Mouse (Mus musculus): Measurements from ENCODE around the gene Olfr571. TPM values are rescaled to one million over a fixed set of nuclear protein-coding genes. Genes with fewer than 3 reads are reported as not detected.

Gene Olfr571
- not detected for total RNA-seq (2021)
- long read RNA-seq, experiment 1, result 0 reads
- long read RNA-seq, experiment 2, result 0 reads

- TF ChIP-seq CTCF (conservative IDR thresholded peaks at IDR 0.05), result no peak
- no peak for DNase-seq (ENCODE audit: low spot score in 2 of 2)
- H3K27ac ChIP-seq, result no peak within 1 kb of the TSS
- no peak within 1 kb of the TSS for H3K4me3 ChIP-seq
Observed at GRCm38 (mm10) chr7:102917032-102917875, at the start of gene Olfr571. Gene Olfr571 (minus strand): TSS chr7:102917536.

GRCm38 (mm10) chr7:102962360-102962759 lies 45.0 kb upstream of the Olfr571 start, which contains the start of gene Olfr576:
Gene Olfr576 (plus strand): TSS chr7:102962660.
- TF ChIP-seq CTCF (conservative IDR thresholded peaks at IDR 0.05), result no peak
- Histone ChIP-seq H3K4me3 (no peak within 1 kb of the TSS), H3K27ac (no peak within 1 kb of the TSS)
- no peak for DNase-seq (ENCODE audit: low spot score in 2 of 2)

GRCm38 (mm10) chr7:102958593-102958992 lies 41.3 kb upstream of the Olfr571 start, which contains the start of gene Olfr575:
Gene Olfr575 (minus strand): TSS chr7:102958775.
- Histone ChIP-seq H3K27ac (no peak within 1 kb of the TSS), H3K4me3 (no peak within 1 kb of the TSS)
- no peak for TF ChIP-seq CTCF (conservative IDR thresholded peaks at IDR 0.05)
- DNase-seq (ENCODE audit: low spot score in 2 of 2), result no peak

- H3K27ac ChIP-seq, result no peak overlapping the region
- DNase-seq (ENCODE audit: low spot score in 2 of 2), result no peak
- no peak overlapping the region for H3K4me3 ChIP-seq
- TF ChIP-seq CTCF (conservative IDR thresholded peaks at IDR 0.05), result no peak
Observed at GRCm38 (mm10) chr7:102958137-102958536, 40.8 kb upstream of the Olfr571 start.

- TF ChIP-seq CTCF (conservative IDR thresholded peaks at IDR 0.05), result no peak
Observed at GRCm38 (mm10) chr7:102950732-102951131, 33.4 kb upstream of the Olfr571 start.

GRCm38 (mm10) chr7:102948167-102948566 lies 30.8 kb upstream of the Olfr571 start, which contains the start of gene Olfr574:
Gene Olfr574 (plus strand): TSS chr7:102948467.
- Histone ChIP-seq H3K4me3 (no peak within 1 kb of the TSS), H3K27ac (no peak within 1 kb of the TSS)
- no peak for DNase-seq (ENCODE audit: low spot score in 2 of 2)
- no peak for TF ChIP-seq CTCF (conservative IDR thresholded peaks at IDR 0.05)

More at GRCm38 (mm10) chr7:102950732-102951131, 33.4 kb upstream of the Olfr571 start:
- no peak for DNase-seq (ENCODE audit: low spot score in 2 of 2)
- no peak overlapping the region for H3K4me3 ChIP-seq
- H3K27ac ChIP-seq, result no peak overlapping the region

- H3K4me3 ChIP-seq, result no peak overlapping the region
- TF ChIP-seq CTCF (conservative IDR thresholded peaks at IDR 0.05), result no peak
- no peak for DNase-seq (ENCODE audit: low spot score in 2 of 2)
- H3K27ac ChIP-seq, result no peak overlapping the region
Observed at GRCm38 (mm10) chr7:102943417-102943816, 26.1 kb upstream of the Olfr571 start.

- DNase-seq (ENCODE audit: low spot score in 2 of 2), result no peak
- no peak for TF ChIP-seq CTCF (conservative IDR thresholded peaks at IDR 0.05)
- no peak within 1 kb of the TSS for H3K27ac ChIP-seq
- no peak within 1 kb of the TSS for H3K4me3 ChIP-seq
Observed at GRCm38 (mm10) chr7:102942475-102942874, 25.1 kb upstream of the Olfr571 start, which contains the start of gene Olfr573-ps1. Gene Olfr573-ps1 (minus strand): TSS chr7:102942575.

GRCm38 (mm10) chr7:102927105-102927504 lies 9.8 kb upstream of the Olfr571 start:
- DNase-seq (ENCODE audit: low spot score in 2 of 2), result no peak
- H3K4me3 ChIP-seq, result no peak overlapping the region
- no peak for TF ChIP-seq CTCF (conservative IDR thresholded peaks at IDR 0.05)
- H3K27ac ChIP-seq, result no peak overlapping the region

- DNase-seq (ENCODE audit: low spot score in 2 of 2), result no peak
- TF ChIP-seq CTCF (conservative IDR thresholded peaks at IDR 0.05), result no peak
- Histone ChIP-seq H3K4me3 (no peak within 1 kb of the TSS), H3K27ac (no peak within 1 kb of the TSS)
Observed at GRCm38 (mm10) chr7:102924109-102924508, 6.8 kb upstream of the Olfr571 start, which contains the start of gene Olfr572. Gene Olfr572 (plus strand): TSS chr7:102924409.

GRCm38 (mm10) chr7:102919632-102920031 lies 2.3 kb upstream of the Olfr571 start:
- TF ChIP-seq CTCF (conservative IDR thresholded peaks at IDR 0.05), result peak; percentile 78
- no peak overlapping the region for H3K4me3 ChIP-seq
- peak; percentile 6 to 46 for DNase-seq (ENCODE audit: low spot score in 2 of 2)
- no peak overlapping the region for H3K27ac ChIP-seq

GRCm38 (mm10) chr7:102916405-102916804 lies 931 bp downstream of the Olfr571 start:
- no peak for DNase-seq (ENCODE audit: low spot score in 2 of 2)
- no peak overlapping the region for H3K4me3 ChIP-seq
- TF ChIP-seq CTCF (conservative IDR thresholded peaks at IDR 0.05), result no peak
- no peak overlapping the region for H3K27ac ChIP-seq

- TF ChIP-seq CTCF (conservative IDR thresholded peaks at IDR 0.05), result no peak
- no peak overlapping the region for H3K27ac ChIP-seq
- no peak overlapping the region for H3K4me3 ChIP-seq
- DNase-seq (ENCODE audit: low spot score in 2 of 2), result no peak
Observed at GRCm38 (mm10) chr7:102915261-102915660, 2.1 kb downstream of the Olfr571 start.

Data from layer of hippocampus, adult 2 months (tissue).